Mouse (Mus musculus): ENCODE measurements at regions not wholly inside any gene's neighbourhood (a gene's known extent, or its start where the extent isn't known, plus 50 kb on each side); places are given as distances from the start of the nearest gene placed in this dataset.
"Not testable (repeated sequence)": the region's sequence is repeated elsewhere in the genome, so short reads cannot be mapped to it uniquely, and the experiment has no call there.

GRCm38 (mm10) chr13:80611937-80612336 lies 271.2 kb upstream of the Arrdc3 start:
- no peak for DNase-seq (ENCODE audit: low spot score in 2 of 2)

GRCm38 (mm10) chr13:80613167-80613883 lies 269.9 kb upstream of the Arrdc3 start:
- DNase-seq (ENCODE audit: low spot score in 2 of 2) = peak in 1 of 2 experiments; percentile 7

- DNase-seq (ENCODE audit: low spot score in 2 of 2) = no peak
These were observed 269.3 kb upstream of the Arrdc3 start for GRCm38 (mm10) chr13:80613884-80614247.

- no peak for DNase-seq (ENCODE audit: low spot score in 2 of 2)
These were observed 268.2 kb upstream of the Arrdc3 start for GRCm38 (mm10) chr13:80614971-80615370.

- no peak for DNase-seq (ENCODE audit: low spot score in 2 of 2)
These were observed 260.2 kb upstream of the Arrdc3 start for GRCm38 (mm10) chr13:80623005-80623404.

GRCm38 (mm10) chr13:80641334-80641733 lies 241.8 kb upstream of the Arrdc3 start:
- DNase-seq (ENCODE audit: low spot score in 2 of 2) = no peak

- no peak for DNase-seq (ENCODE audit: low spot score in 2 of 2)
These were observed 235.6 kb upstream of the Arrdc3 start for GRCm38 (mm10) chr13:80647578-80647977.

GRCm38 (mm10) chr13:80652967-80653539 lies 230.1 kb upstream of the Arrdc3 start:
- no peak for DNase-seq (ENCODE audit: low spot score in 2 of 2)

- DNase-seq (ENCODE audit: low spot score in 2 of 2) = no peak
These were observed 216.9 kb upstream of the Arrdc3 start for GRCm38 (mm10) chr13:80666186-80666713.

GRCm38 (mm10) chr13:80689871-80690270 lies 193.3 kb upstream of the Arrdc3 start:
- no peak for DNase-seq (ENCODE audit: low spot score in 2 of 2)

- no peak for DNase-seq (ENCODE audit: low spot score in 2 of 2)
These were observed 192.4 kb upstream of the Arrdc3 start for GRCm38 (mm10) chr13:80690654-80691386.

- no peak for DNase-seq (ENCODE audit: low spot score in 2 of 2)
These were observed 187.5 kb upstream of the Arrdc3 start for GRCm38 (mm10) chr13:80695549-80696150.

GRCm38 (mm10) chr13:80709531-80710306 lies 173.5 kb upstream of the Arrdc3 start:
- no peak for DNase-seq (ENCODE audit: low spot score in 2 of 2)

GRCm38 (mm10) chr13:80719313-80719712 lies 163.9 kb upstream of the Arrdc3 start:
- DNase-seq (ENCODE audit: low spot score in 2 of 2) = no peak

GRCm38 (mm10) chr13:80723215-80724006 lies 159.8 kb upstream of the Arrdc3 start:
- DNase-seq (ENCODE audit: low spot score in 2 of 2) = no peak

- DNase-seq (ENCODE audit: low spot score in 2 of 2) = no peak
These were observed 154.0 kb upstream of the Arrdc3 start for GRCm38 (mm10) chr13:80729202-80729601.

- DNase-seq (ENCODE audit: low spot score in 2 of 2) = no peak
These were observed 137.2 kb upstream of the Arrdc3 start for GRCm38 (mm10) chr13:80745991-80746390.

GRCm38 (mm10) chr13:80747022-80747421 lies 136.2 kb upstream of the Arrdc3 start:
- DNase-seq (ENCODE audit: low spot score in 2 of 2) = not testable (repeated sequence)

All from layer of hippocampus, adult 8-10 months (tissue).